Mouse (Mus musculus): Measurements from ENCODE around the gene Hist1h1e.

DNA sequence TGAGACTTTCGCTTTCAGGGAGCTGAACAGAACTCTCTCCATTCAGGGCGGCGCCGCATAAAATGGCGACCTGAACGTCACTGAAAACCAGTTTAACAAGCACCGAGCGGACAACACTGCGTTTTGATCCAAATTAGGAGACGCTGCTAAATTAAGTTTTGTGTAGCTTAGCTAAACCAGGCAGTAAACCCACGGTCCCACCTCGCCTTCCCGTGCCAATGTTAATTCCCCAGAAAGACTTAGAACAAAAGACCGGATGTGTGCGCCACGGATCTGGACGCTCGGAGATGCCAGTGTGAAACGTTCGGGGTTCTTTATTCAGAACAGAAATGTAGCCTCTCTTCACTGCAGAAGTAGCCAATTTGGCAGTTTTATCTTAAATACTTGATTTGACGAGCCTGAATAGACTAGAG is 37.3 kb downstream of the Hist1h1e start:
- TF ChIP-seq CTCF (IDR thresholded peaks at IDR 0.05; ENCODE audit: extremely low read depth, insufficient read depth, low read length) (no peak), POLR2A (IDR thresholded peaks at IDR 0.05; ENCODE audit: extremely low read depth, insufficient read depth, low read length) (0 out of 2 replicates have a peak, but pooled peaks have one; percentile 22)
